Mouse (Mus musculus) layer of hippocampus, adult 8-10 months (tissue): ENCODE data around the gene Pik3cd. TPM values are rescaled to one million over a fixed set of nuclear protein-coding genes. Genes with fewer than 3 reads are reported as not detected.

Source experiments
- DNase-seq, 2 experiments: peaks; one replicate each; pipeline ENCODE4 v3.0.0; 2022; ENCODE audit warnings: low spot score in 2 of 2
- total RNA-seq, 4 experiments: library from RNA; stranded (reverse); gene quantifications; 2 replicates each; pipeline ENCODE4 v1.2.4; 2022

Gene Pik3cd
- total RNA-seq, 4 experiments from 2014 or later, result 26.7 to 30.2 (median 28.4) TPM

DNA sequence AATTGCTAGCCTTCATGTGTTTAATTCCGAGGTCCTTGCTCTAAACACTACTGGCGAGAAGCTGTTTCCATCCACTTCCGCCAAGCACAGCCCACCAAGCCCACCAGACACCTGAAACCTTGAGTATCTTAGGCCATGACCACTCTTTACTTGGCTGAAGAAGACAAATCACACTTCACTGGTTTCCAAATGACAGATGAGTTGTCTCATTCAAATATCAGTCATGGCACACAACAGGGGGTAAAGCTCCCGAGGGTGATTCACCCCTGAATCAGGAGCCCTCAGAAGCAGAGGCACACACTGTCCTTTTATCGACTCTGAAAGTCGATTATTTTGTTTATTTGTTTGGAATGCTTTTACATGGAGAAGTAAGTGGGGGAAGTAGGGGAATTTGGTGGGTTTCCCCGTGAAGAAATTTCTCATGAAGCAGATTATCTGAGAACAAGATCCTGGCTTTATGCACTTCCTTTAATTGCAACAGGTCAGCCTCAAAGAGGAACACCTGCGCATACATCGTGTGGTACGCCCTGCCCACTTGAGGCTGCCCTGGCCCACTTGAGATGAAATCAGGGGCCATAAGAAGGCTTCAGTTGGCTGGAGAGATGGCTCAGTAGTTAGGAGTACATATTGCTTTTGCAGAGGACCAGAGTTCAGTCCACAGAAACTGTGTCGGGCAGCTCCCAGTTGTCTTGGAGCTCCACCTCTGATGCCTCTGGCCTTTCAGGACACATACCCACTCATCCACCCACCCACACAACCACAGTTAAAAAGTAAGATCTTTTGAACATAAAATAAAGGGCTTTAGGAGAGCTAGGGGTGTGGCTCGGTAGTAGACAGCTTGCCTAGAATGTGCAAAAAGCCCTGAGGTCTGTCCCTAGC lies 12.3 kb downstream of the Pik3cd start:
- DNase-seq, result no peak

DNA sequence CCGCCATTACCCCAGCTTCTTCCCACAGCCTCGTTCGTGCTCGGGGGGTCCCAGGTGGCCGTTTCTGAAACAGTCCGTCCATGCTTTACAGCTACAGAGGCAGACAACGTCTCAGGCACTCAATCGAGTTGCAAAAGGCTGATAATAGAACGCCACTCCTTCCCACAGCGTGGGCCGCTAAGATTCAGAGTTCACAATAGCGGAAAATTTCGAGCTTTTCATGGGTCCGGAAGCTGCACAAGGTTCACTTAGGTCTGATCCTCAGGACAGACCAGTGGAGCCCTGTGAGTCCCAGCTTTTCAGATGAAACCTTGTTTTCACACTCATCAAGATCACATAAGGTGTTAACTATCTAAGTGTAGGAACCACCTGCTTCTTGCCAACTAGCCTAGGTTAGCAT lies 13.5 kb downstream of the Pik3cd start:
- DNase-seq, result no peak

- DNase-seq, result no peak
Observed at GRCm38 (mm10) chr4:149684841-149685623, 17.3 kb downstream of the Pik3cd start.

GRCm38 (mm10) chr4:149683875-149684274 lies 18.5 kb downstream of the Pik3cd start:
- no peak for DNase-seq

- DNase-seq, result no peak
Observed at GRCm38 (mm10) chr4:149679056-149679770, 23.2 kb downstream of the Pik3cd start.

GRCm38 (mm10) chr4:149678006-149678405 lies 24.4 kb downstream of the Pik3cd start:
- DNase-seq, result no peak

GRCm38 (mm10) chr4:149675378-149676261 lies 26.8 kb downstream of the Pik3cd start:
- DNase-seq, result peak; percentile 48 to 56

DNA sequence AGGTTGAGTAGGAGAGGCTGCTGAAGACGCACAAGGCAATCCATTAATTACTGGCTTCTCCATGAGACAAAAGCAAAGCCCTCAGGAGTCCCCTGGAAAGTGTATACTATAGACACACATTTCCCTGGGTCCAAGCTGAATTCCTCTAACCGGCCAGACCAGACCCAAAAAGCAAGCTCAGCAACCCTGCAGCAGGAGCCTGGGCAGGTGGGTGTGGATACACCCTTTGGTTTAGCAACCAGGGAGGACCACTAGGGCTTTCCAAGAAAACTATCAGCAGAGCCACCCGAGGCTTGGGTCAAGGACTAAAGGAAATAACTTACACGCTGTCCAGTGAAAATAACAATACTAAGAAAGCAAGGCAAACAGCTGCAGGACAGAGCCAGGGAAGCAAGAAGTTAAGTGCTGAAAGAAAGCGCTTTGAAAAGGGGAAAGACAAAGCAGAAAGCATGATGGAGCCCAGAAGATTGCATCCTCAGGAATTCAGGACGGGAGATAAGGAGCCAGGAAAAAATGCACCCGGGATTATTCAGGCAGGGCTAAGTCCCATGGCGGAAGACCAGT lies 27.5 kb downstream of the Pik3cd start:
- no peak for DNase-seq

- DNase-seq, result no peak
Observed at GRCm38 (mm10) chr4:149672747-149673146, 29.6 kb downstream of the Pik3cd start.

- DNase-seq, result no peak
Observed at GRCm38 (mm10) chr4:149671175-149671574, 31.2 kb downstream of the Pik3cd start.

DNA sequence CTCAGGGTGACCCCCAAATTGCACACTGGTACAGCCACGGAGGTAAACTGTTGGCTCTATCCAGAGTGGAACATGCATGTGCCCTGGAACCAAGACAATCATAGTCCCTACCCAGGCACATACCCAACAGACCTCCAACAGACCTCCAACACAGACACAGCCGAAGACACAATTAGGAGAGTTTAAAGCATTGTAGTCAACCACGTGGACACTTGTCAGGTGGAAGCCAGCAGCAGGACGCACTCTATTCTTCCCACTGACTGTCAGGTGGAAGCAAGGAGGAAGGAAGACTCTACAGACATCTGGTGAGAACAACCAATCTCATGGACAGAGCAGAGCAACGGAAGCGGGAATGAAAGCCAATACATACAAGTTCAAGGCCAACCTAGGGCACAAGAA lies 36.7 kb downstream of the Pik3cd start:
- no peak for DNase-seq

GRCm38 (mm10) chr4:149665016-149665691 lies 37.2 kb downstream of the Pik3cd start:
- no peak for DNase-seq

DNA sequence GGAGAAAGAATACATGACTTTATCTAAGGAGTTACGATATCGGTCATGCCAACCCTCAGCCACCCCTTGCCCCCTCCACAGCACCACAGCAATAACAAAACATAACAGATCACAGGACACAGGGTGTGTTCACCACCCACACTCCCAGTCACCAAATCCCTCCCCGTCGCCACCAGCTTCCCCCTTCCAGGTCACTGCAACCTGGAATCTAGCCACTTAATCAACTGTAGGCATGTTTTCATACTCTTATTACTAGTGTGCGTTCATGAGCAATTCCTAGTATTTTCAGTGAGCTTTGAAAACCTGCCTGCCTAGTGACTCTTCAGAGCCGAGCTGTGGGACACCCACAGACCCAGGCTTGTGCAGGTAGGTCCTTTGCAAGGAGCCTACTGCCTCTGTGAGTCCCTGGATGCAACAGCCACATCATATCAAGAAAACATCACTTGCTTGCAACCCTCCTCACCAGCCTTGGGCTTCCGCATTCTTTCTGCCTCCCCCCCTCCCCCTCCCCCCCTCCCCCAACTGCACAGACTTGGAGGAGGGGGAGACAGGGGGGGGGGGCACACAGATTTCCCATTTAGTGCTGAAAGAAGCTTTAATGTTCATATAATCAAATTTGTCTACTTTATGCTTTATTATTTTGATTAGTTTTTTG lies 38.4 kb downstream of the Pik3cd start:
- DNase-seq, result no peak

GRCm38 (mm10) chr4:149661967-149662589 lies 40.3 kb downstream of the Pik3cd start:
- DNase-seq, result no peak

DNA sequence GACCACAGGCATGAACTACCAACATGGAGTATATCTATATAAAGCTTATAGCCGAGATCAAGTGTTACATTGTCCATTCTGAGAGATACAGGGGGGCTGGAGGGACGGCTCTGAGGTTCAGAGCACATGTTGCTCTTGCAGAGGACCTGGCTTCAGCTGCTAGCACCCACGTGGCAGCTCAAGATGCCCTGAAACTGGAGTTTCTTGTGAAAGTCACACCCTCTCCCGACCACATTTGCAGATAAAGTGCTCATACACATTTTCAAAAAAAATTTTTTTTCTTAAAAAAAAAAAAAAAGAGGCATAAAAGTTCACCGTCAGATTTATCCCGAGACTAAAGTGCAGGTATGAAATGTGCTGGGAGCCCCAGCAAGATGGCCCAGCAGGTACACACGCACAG lies 41.8 kb downstream of the Pik3cd start:
- DNase-seq, result no peak

GRCm38 (mm10) chr4:149659495-149660116 lies 42.8 kb downstream of the Pik3cd start:
- no peak for DNase-seq

DNA sequence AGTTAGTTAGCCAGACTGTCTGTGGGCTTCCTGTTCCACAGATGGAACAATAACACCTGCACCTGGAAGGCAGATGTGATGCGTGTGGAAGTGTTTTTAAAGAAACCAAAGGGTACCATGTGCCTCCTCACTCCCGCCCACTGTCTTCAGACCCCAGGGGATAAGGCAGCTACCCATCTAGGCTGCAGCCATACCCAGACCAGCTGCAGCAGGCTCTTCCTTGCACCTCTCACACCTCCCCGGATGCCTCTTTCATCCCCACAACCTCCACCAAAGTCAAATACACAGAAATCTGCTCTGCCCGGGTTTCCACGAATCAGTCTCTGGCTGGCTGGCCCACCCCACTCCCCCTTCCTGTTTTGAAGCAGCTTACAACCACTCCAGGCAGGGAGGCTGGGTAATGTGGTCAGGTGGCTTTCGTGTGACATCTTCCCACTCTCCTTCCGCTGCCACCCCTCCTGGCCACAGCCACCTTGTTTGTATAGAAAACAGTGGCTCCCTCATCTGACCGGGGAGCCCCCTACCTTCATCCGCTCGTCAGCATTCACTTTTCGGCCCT lies 44.4 kb downstream of the Pik3cd start:
- no peak for DNase-seq

DNA sequence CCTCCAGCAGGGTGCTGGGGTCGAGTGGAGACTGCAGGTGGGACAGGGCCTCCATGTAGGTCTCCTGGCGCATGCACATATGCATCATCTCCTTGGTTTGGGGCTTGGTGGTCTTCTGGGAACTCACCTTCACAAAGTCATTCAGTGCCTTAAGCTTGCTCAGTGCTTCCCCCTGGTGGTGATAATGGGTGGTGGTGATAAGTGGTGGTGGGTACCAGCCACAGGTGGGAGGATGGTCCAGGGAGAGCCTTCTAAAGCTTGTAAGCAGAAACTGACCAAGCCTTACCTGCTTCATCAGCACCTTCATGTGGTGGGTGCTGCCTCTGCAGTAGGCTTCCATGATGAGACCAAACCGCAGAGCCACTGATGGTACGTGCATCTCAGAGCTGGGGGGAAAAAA lies 48.1 kb downstream of the Pik3cd start:
- DNase-seq, result peak in 1 of 2 experiments; percentile 47
